23 mouse cellular contexts compared by ENCODE assay signal in the genomic region with DNA sequence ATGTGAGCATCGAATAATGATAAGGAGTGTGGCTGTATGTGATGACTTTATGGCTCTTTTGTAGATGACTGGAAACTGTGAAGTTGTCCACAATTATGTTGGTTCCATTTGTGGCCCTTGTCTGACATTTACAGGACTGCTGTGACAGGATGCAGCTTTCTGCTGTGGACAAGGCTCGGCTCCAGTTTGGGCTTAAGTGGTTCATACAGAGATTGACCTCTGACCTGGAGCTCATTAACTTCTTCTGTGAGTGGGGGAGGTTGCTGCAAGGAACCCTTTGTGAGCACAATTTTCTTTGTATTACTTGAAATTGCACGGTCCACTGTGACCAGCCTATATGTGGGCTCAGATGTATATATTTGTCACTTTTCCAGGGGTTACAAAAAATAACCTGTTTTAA.
DNase-seq lines count a peak whose midpoint lies in the region; ATAC-seq and TF ChIP-seq lines count a peak whose summit lies in the region.
"Had no signal": no experiment of that assay in that cellular context is flagged by ENCODE, and none has a peak within 500 bp of the region (broad histone marks: within the 10 kb centered on the region; RNA-seq: fewer than 3 reads in every experiment).

No protein-coding gene starts in this region.

- no peak overlapping the region for H3K4me3 ChIP-seq in hindbrain, embryonic 11.5 days (ENCODE audit: low read depth, low read length)
- no peak overlapping the region for H3K4me3 ChIP-seq in hindbrain, embryonic 16.5 days (ENCODE audit: low read length)
- H3K4me3 ChIP-seq in liver, adult 2 months (ENCODE audit: insufficient read depth, low read depth, low read length) = no peak overlapping the region
- no peak overlapping the region for H3K4me3 ChIP-seq in liver, embryonic 12.5 days
- H3K4me3 ChIP-seq: gastrocnemius, adult 2 months; heart, embryonic 13.5 days; left cerebral cortex, adult 2 months; limb, embryonic 12.5 days; midbrain, embryonic 15.5 days; myocyte had no signal

- TF ChIP-seq CTCF in liver, adult 2 months (IDR thresholded peaks at IDR 0.05; ENCODE audit: low read depth, low read length) = no peak

- H3K27me3 ChIP-seq in hindbrain, embryonic 11.5 days (ENCODE audit: control insufficient read depth, insufficient read depth, low read length) = no peaks in the 10 kb centered on the region
- H3K27me3 ChIP-seq in hindbrain, embryonic 16.5 days (replicated peaks; ENCODE audit: control insufficient read depth, insufficient read depth, low read length) = no peaks in the 10 kb centered on the region
- no peaks in the 10 kb centered on the region for H3K27me3 ChIP-seq in liver, adult 2 months (ENCODE audit: control insufficient read depth, insufficient read depth, low read length)
- no peaks in the 10 kb centered on the region for H3K27me3 ChIP-seq in liver, embryonic 12.5 days (replicated peaks)
- H3K27me3 ChIP-seq: CH12.LX; heart, embryonic 13.5 days; limb, embryonic 12.5 days; midbrain, embryonic 15.5 days had no signal

- peak overlapping the region; percentile 9; the same call in 1 of the 2 replicates for H3K27ac ChIP-seq in hindbrain, embryonic 11.5 days (ENCODE audit: low read depth, low read length)
- no peak overlapping the region for H3K27ac ChIP-seq in hindbrain, embryonic 16.5 days (ENCODE audit: low read depth, low read length)
- H3K27ac ChIP-seq in liver, adult 2 months (replicated peaks; ENCODE audit: insufficient read depth, low read depth, low read length) = no peak overlapping the region
- no peak overlapping the region for H3K27ac ChIP-seq in liver, embryonic 12.5 days
- H3K27ac ChIP-seq: gastrocnemius, adult 2 months; heart, embryonic 13.5 days; left cerebral cortex, adult 2 months; limb, embryonic 12.5 days; liver, embryonic 14.5 days; midbrain, embryonic 15.5 days had no signal

- DNase-seq in hindbrain, embryonic 11.5 days (ENCODE audit: low spot score) = peak; percentile 32
- DNase-seq in liver, adult 2 months (ENCODE audit: extremely low read depth, low read depth, low spot score) = peak; percentile 7
- peak; percentile 57 for DNase-seq in forelimb bud, embryonic 11.5 days (ENCODE audit: low read depth, low spot score)
- peak; percentile 16 for DNase-seq in yolk sac, embryonic 10.5 days (ENCODE audit: low spot score)
- DNase-seq in right cerebral cortex, postnatal 36 days (ENCODE audit: low spot score in 2 of 2) = no peak
- no peak for DNase-seq in T-cell, adult 2 months (ENCODE audit: low spot score)
- DNase-seq: adrenal gland, postnatal 36 days; cerebellum, adult 11-12 months; cerebellum, postnatal 25 days; gastrocnemius, adult 2 months; layer of hippocampus, adult 9-11 months; right cerebral cortex, postnatal 25 days; thymus, adult 2 months had no signal

- H3K79me2 ChIP-seq in liver, adult 2 months (ENCODE audit: control insufficient read depth, insufficient read depth, low read length) = no peaks in the 10 kb centered on the region

- no peaks in the 10 kb centered on the region for H3K36me3 ChIP-seq in hindbrain, embryonic 11.5 days (ENCODE audit: control insufficient read depth, insufficient read depth, low read length)
- H3K36me3 ChIP-seq in hindbrain, embryonic 16.5 days (ENCODE audit: control insufficient read depth, insufficient read depth, low read length) = no peaks in the 10 kb centered on the region
- H3K36me3 ChIP-seq in liver, adult 2 months (ENCODE audit: control insufficient read depth, insufficient read depth, low read length) = no peaks in the 10 kb centered on the region
- no peaks in the 10 kb centered on the region for H3K36me3 ChIP-seq in liver, embryonic 12.5 days
- H3K36me3 ChIP-seq: heart, embryonic 13.5 days; limb, embryonic 12.5 days; midbrain, embryonic 15.5 days had no signal

- H3K4me2 ChIP-seq in hindbrain, embryonic 11.5 days (replicated peaks; ENCODE audit: low read depth, low read length) = no peak overlapping the region
- no peak overlapping the region for H3K4me2 ChIP-seq in hindbrain, embryonic 16.5 days (ENCODE audit: low read length)
- no peak overlapping the region for H3K4me2 ChIP-seq in liver, embryonic 12.5 days
- H3K4me2 ChIP-seq: heart, embryonic 13.5 days; limb, embryonic 12.5 days; midbrain, embryonic 15.5 days had no signal

- H3K9me3 ChIP-seq in hindbrain, embryonic 11.5 days (ENCODE audit: control insufficient read depth, low read length) = no peaks in the 10 kb centered on the region
- no peaks in the 10 kb centered on the region for H3K9me3 ChIP-seq in hindbrain, embryonic 16.5 days (ENCODE audit: control insufficient read depth, low read length)
- H3K9me3 ChIP-seq in liver, embryonic 12.5 days (replicated peaks) = no peaks in the 10 kb centered on the region
- H3K9me3 ChIP-seq: heart, embryonic 13.5 days; limb, embryonic 12.5 days; midbrain, embryonic 15.5 days had no signal

- no peak for TF ChIP-seq POLR2A in liver, adult 2 months (IDR thresholded peaks at IDR 0.05; ENCODE audit: extremely low read depth, insufficient read depth, low read length)

- WGBS in hindbrain, embryonic 11.5 days = 27% methylated on average over 3 of the region's 3 CpGs
- 36% methylated on average over 3 of the region's 3 CpGs for WGBS in hindbrain, embryonic 16.5 days
- 59% methylated on average over 3 of the region's 3 CpGs for WGBS in liver, adult 2 months
- WGBS in liver, embryonic 12.5 days (ENCODE audit: insufficient replicate concordance) = 44% methylated on average over 3 of the region's 3 CpGs

- no peak overlapping the region for H3K9ac ChIP-seq in hindbrain, embryonic 11.5 days (ENCODE audit: low read depth, low read length)
- no peak overlapping the region for H3K9ac ChIP-seq in hindbrain, embryonic 16.5 days (ENCODE audit: low read depth, low read length)
- no peak overlapping the region for H3K9ac ChIP-seq in liver, adult 2 months (ENCODE audit: low read depth, low read length)
- no peak overlapping the region for H3K9ac ChIP-seq in liver, embryonic 12.5 days
- H3K9ac ChIP-seq: heart, embryonic 13.5 days; limb, embryonic 12.5 days; liver, embryonic 14.5 days; midbrain, embryonic 15.5 days had no signal

- ATAC-seq in hindbrain, embryonic 11.5 days (ENCODE audit: low FRiP score) = no peak
- no peak for ATAC-seq in hindbrain, embryonic 16.5 days
- no peak for ATAC-seq in liver, embryonic 12.5 days
- ATAC-seq: lung, postnatal 0 days; midbrain, embryonic 15.5 days had no signal

- H3K4me1 ChIP-seq in hindbrain, embryonic 11.5 days (replicated peaks; ENCODE audit: control insufficient read depth, insufficient read depth, low read length) = no peaks in the 10 kb centered on the region
- peaks cover 3% of the 10 kb centered on the region for H3K4me1 ChIP-seq in hindbrain, embryonic 16.5 days (ENCODE audit: control insufficient read depth, insufficient read depth, low read depth, low read length)
- H3K4me1 ChIP-seq in liver, adult 2 months (ENCODE audit: control insufficient read depth, insufficient read depth, low read length) = no peaks in the 10 kb centered on the region
- no peaks in the 10 kb centered on the region for H3K4me1 ChIP-seq in liver, embryonic 12.5 days
- H3K4me1 ChIP-seq: heart, embryonic 13.5 days had no signal

Comparison
In these comparisons a context has a peak if more than half of its experiments do, and no peak if none do; other contexts are left out.
1. DNase-seq: peak in hindbrain, embryonic 11.5 days (single experiment), liver, adult 2 months (single experiment), forelimb bud, embryonic 11.5 days (single experiment) and yolk sac, embryonic 10.5 days (single experiment); none in right cerebral cortex, postnatal 36 days (0 of 2) and T-cell, adult 2 months (single experiment).